Mouse (Mus musculus) bone marrow, adult 2 months (tissue): ENCODE data around the gene Gm45062.

ENCODE experiments used
- CTCF ChIP-seq: fragments of 200-500 bp; IDR thresholded peaks from 2 replicates; pipeline ENCODE4 v1.5.1; 2011; ENCODE audit warnings: low read length, control low read depth; ENCODE audit not compliant: control insufficient read depth, insufficient read depth
- POLR2A ChIP-seq: fragments of 200-500 bp; IDR thresholded peaks from 2 replicates; pipeline ENCODE4 v1.6.1; 2011; ENCODE audit warnings: low read depth, mild to moderate bottlenecking, control low read depth, low read length, borderline replicate concordance; ENCODE audit not compliant: control insufficient read depth

- no peak for TF ChIP-seq CTCF
- TF ChIP-seq POLR2A: no peak
These were observed 92.3 kb downstream of the Gm45062 start for GRCm38 (mm10) chr6:8351507-8351906.
